Mouse (Mus musculus) liver, postnatal 0 days (tissue): ENCODE measurements around the gene Pls3. TPM values are rescaled to one million over a fixed set of nuclear protein-coding genes. Genes with fewer than 3 reads are reported as not detected.

Experiments used
- ATAC-seq: fragments of 200-750 bp; cut with Nextera tagmentation; 2 replicates; pipeline ENCODE4 v1.8.0; 2017; ENCODE audit warnings: mild to moderate bottlenecking, moderate library complexity
- DNase-seq: peaks from one replicate; pipeline ENCODE4 v3.0.0-alpha.2; 2016
- H3K27ac ChIP-seq: fragments of 300-500 bp; sonication (generic); 2 replicates; pipeline ENCODE4 v1.5.1; 2014; ENCODE audit warnings: antibody characterized with exemption, moderate library complexity, mild to moderate bottlenecking, low read depth
- H3K27me3 ChIP-seq: fragments of 300-500 bp; sonication (generic); 2 replicates; pipeline ENCODE4 v1.6.1; 2014; ENCODE audit warnings: low read length, control low read depth, mixed read lengths; ENCODE audit not compliant: insufficient read depth
- H3K36me3 ChIP-seq: fragments of 300-500 bp; sonication (generic); replicated peaks from 2 replicates; pipeline ENCODE4 v1.6.1; 2014; ENCODE audit warnings: mild to moderate bottlenecking, control low read depth, low read length, moderate library complexity, mixed read lengths; ENCODE audit not compliant: insufficient read depth
- H3K4me1 ChIP-seq: fragments of 300-500 bp; sonication (generic); 2 replicates; pipeline ENCODE4 v1.6.1; 2014; ENCODE audit warnings: antibody characterized with exemption, mild to moderate bottlenecking, control low read depth; ENCODE audit not compliant: insufficient read depth
- H3K4me2 ChIP-seq: fragments of 300-500 bp; sonication (generic); 2 replicates; pipeline ENCODE4 v1.6.1; 2014; ENCODE audit warnings: low read depth, mild to moderate bottlenecking, low read length, moderate library complexity, mixed read lengths
- H3K4me3 ChIP-seq: fragments of 300-500 bp; sonication (generic); 2 replicates; pipeline ENCODE4 v1.5.1; 2014; ENCODE audit warnings: low read depth, low read length
- H3K9ac ChIP-seq: fragments of 300-500 bp; sonication (generic); replicated peaks from 2 replicates; pipeline ENCODE4 v1.6.1; 2014; ENCODE audit warnings: mild to moderate bottlenecking, moderate library complexity
- H3K9me3 ChIP-seq: fragments of 300-500 bp; sonication (generic); 2 replicates; pipeline ENCODE4 v1.6.1; 2016; ENCODE audit warnings: mild to moderate bottlenecking, control low read depth, low read length, mixed read lengths
- CTCF ChIP-seq: sonication (generic); IDR thresholded peaks from 2 replicates; pipeline ENCODE4 v1.5.1; 2016; ENCODE audit warnings: antibody characterized with exemption, low read depth
- EP300 ChIP-seq: IDR thresholded peaks from 2 replicates; pipeline ENCODE4 v1.6.1; 2016; ENCODE audit warnings: antibody characterized with exemption, low read depth, mild to moderate bottlenecking
- WGBS: fragments of 180-500 bp; shearing (Covaris S2); extraction: QIAGEN DNeasy Blood & Tissue Kit; methylation state at CpG from one replicate; pipeline ENCODE4 v1.1.7; 2014; ENCODE audit not compliant: insufficient replicate concordance; 5-methylcytosine and 5-hydroxymethylcytosine counted together
- polyA plus RNA-seq: library from polyadenylated mRNA; unstranded; fragments of >200 nt; fragmentation: Nextera tagmentation; extraction: Ambion mirVana; gene quantifications from 2 replicates; pipeline ENCODE4 v1.2.1, GENCODE M21; 2015

Pls3 gene
- polyA plus RNA-seq, 1 experiment from 2014 or later = 4.1 TPM

GRCm38 (mm10) chrX:75861715-75862114 lies 13.3 kb downstream of the Pls3 start:
- ATAC-seq = no peak
- WGBS = 66% methylated on average over 3 of the region's 3 CpGs
- H3K4me1 ChIP-seq = no peaks in the 10 kb centered on the region
- DNase-seq = no peak
- H3K27ac ChIP-seq = no peak overlapping the region
- no peak for TF ChIP-seq EP300
- no peaks in the 10 kb centered on the region for H3K27me3 ChIP-seq
- no peak overlapping the region for H3K4me2 ChIP-seq
- no peak overlapping the region for H3K9ac ChIP-seq
- H3K36me3 ChIP-seq = no peaks in the 10 kb centered on the region
- no peak overlapping the region for H3K4me3 ChIP-seq
- no peaks in the 10 kb centered on the region for H3K9me3 ChIP-seq

DNA sequence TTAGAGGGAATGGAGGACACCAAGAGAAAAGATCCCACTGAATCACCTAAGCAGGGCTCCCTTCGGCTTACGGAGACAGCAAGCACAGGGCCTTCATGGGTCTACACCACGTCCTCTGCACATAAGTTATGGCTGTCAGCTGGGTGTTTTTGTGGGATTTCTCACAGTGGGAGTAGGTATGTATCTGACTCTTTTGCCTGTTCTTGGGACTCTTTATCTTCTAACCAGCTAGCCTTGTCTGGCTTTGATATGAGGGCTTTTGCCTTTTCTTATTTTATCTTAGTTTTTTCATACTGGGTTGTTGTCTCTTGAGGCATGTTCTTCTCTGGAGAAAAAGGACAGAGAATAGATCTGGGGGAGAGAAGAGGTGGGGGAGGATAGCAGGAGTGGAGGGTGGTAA lies 20.7 kb downstream of the Pls3 start:
- Histone ChIP-seq H3K27ac (no peak overlapping the region), H3K27me3 (no peaks in the 10 kb centered on the region), H3K4me3 (no peak overlapping the region), H3K36me3 (no peaks in the 10 kb centered on the region), H3K4me2 (no peak overlapping the region), H3K9me3 (no peaks in the 10 kb centered on the region), H3K9ac (no peak overlapping the region), H3K4me1 (no peaks in the 10 kb centered on the region)
- DNase-seq = no peak
- 66% methylated on average over 3 of the region's 3 CpGs for WGBS
- no peak for ATAC-seq
- no peak for TF ChIP-seq EP300
- TF ChIP-seq CTCF = no peak

GRCm38 (mm10) chrX:75844290-75844689 lies 30.7 kb downstream of the Pls3 start:
- H3K27me3 ChIP-seq = no peaks in the 10 kb centered on the region
- DNase-seq (no peak), ATAC-seq (no peak)
- TF ChIP-seq EP300 = no peak
- no peak for TF ChIP-seq CTCF
- H3K4me1 ChIP-seq = no peaks in the 10 kb centered on the region
- no peaks in the 10 kb centered on the region for H3K36me3 ChIP-seq
- WGBS = 54% methylated on average over 4 of the region's 4 CpGs
- H3K4me2 ChIP-seq = no peak overlapping the region
- no peak overlapping the region for H3K27ac ChIP-seq
- H3K4me3 ChIP-seq = no peak overlapping the region
- H3K9me3 ChIP-seq = no peaks in the 10 kb centered on the region
- H3K9ac ChIP-seq = no peak overlapping the region

GRCm38 (mm10) chrX:75842835-75843234 lies 32.1 kb downstream of the Pls3 start:
- 62% methylated on average over 9 of the region's 9 CpGs for WGBS
- Histone ChIP-seq H3K27ac (no peak overlapping the region), H3K4me3 (no peak overlapping the region), H3K9me3 (no peaks in the 10 kb centered on the region), H3K27me3 (no peaks in the 10 kb centered on the region), H3K4me1 (no peaks in the 10 kb centered on the region), H3K4me2 (no peak overlapping the region), H3K9ac (no peak overlapping the region), H3K36me3 (no peaks in the 10 kb centered on the region)
- ATAC-seq (no peak), DNase-seq (no peak)
- no peak for TF ChIP-seq CTCF

GRCm38 (mm10) chrX:75842120-75842519 lies 32.9 kb downstream of the Pls3 start:
- no peaks in the 10 kb centered on the region for H3K27me3 ChIP-seq
- no peaks in the 10 kb centered on the region for H3K36me3 ChIP-seq
- ATAC-seq = no peak
- H3K4me1 ChIP-seq = no peaks in the 10 kb centered on the region
- TF ChIP-seq EP300 (no peak), CTCF (no peak)
- no peak for DNase-seq
- WGBS = 50% methylated on average over 2 of the region's 2 CpGs
- H3K4me3 ChIP-seq = no peak overlapping the region
- no peak overlapping the region for H3K27ac ChIP-seq
- no peak overlapping the region for H3K4me2 ChIP-seq
- H3K9ac ChIP-seq = no peak overlapping the region
- H3K9me3 ChIP-seq = no peaks in the 10 kb centered on the region

DNA sequence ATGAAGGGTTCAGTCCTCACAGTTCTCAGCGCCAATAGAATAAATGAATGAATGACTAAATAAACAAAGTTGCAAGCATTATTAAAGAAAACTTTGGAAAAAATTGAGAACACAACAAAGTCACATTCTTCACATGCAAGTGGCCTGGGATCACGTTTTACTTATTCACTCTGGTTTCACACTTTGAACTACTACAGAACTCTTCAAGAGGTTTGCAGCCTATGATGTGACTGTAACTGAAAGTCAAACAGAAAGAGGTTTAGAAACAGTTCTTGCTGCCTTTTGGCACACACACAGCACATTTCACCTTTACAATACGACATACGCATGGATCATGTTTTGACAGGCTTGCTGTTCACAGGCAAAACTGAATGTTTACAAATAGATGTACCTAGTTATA lies 34.7 kb downstream of the Pls3 start:
- H3K4me2 ChIP-seq = no peak overlapping the region
- DNase-seq (no peak), ATAC-seq (no peak)
- H3K9me3 ChIP-seq = no peaks in the 10 kb centered on the region
- no peak overlapping the region for H3K9ac ChIP-seq
- H3K36me3 ChIP-seq = no peaks in the 10 kb centered on the region
- H3K4me3 ChIP-seq = no peak overlapping the region
- TF ChIP-seq EP300 (no peak), CTCF (no peak)
- 82% methylated on average over 4 of the region's 4 CpGs for WGBS
- H3K27ac ChIP-seq = no peak overlapping the region
- H3K27me3 ChIP-seq = no peaks in the 10 kb centered on the region
- no peaks in the 10 kb centered on the region for H3K4me1 ChIP-seq

- ATAC-seq (no peak), DNase-seq (no peak)
- no peak for TF ChIP-seq EP300
- TF ChIP-seq CTCF = no peak
- Histone ChIP-seq H3K4me1 (no peaks in the 10 kb centered on the region), H3K27ac (no peak overlapping the region), H3K9ac (no peak overlapping the region), H3K36me3 (no peaks in the 10 kb centered on the region), H3K4me2 (no peak overlapping the region), H3K4me3 (no peak overlapping the region), H3K27me3 (no peaks in the 10 kb centered on the region), H3K9me3 (no peaks in the 10 kb centered on the region)
- 25% methylated on average over 2 of the region's 2 CpGs for WGBS
Measured at GRCm38 (mm10) chrX:75834836-75835235, 40.1 kb downstream of the Pls3 start.
